Mouse (Mus musculus) stomach, adult 2 months (tissue): Measurements from ENCODE around the gene Guk1. TPM values are rescaled to one million over a fixed set of nuclear protein-coding genes. Genes with fewer than 3 reads are reported as not detected.

Experiments
- polyA plus RNA-seq: library from polyadenylated mRNA; depleted of rRNA; stranded (reverse); fragments of >200 nt; gene quantifications from 2 replicates; pipeline ENCODE4 v1.2.3, GENCODE M21; 2012; rRNA removed

The Guk1 gene
- 75.8 and 85.5 TPM in 2 replicates for polyA plus RNA-seq

DNA sequence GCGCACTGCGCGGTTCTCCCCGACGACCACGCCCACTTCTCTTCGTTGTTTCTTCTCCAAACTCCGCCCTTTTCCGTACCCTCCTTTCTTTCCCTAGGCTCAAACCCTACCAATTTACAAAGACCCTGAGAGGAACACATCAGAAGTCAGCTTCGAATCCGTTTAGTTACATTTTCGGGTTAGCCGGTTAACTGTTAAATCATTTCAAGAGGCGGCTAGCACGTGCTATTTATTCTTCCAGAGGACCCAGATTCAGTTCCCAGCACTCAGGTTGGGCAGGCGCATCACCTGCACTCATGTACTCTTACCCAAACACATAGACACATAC, at the start of gene Guk1:
Gene Guk1 (minus strand): TSS at position 154 of the 328 bp plus-strand sequence.

GRCm38 (mm10) chr11:59228122-59228953, 36.3 kb upstream of the Guk1 start, which contains the start of gene Arf1:
Gene Arf1, minus strand, starts transcription at chr11:59228270.

GRCm38 (mm10) chr11:59208153-59208831, 16.3 kb upstream of the Guk1 start, which contains the start of gene 2310033P09Rik:
Gene 2310033P09Rik, plus strand, starts transcription at chr11:59208321.

GRCm38 (mm10) chr11:59202081-59202995, 10.3 kb upstream of the Guk1 start, which contains the start of gene Mrpl55:
Gene Mrpl55, plus strand, starts transcription at chr11:59202486.

GRCm38 (mm10) chr11:59182864-59183331, 9.1 kb downstream of the Guk1 start, which contains the start of gene Gjc2:
Gene Gjc2, minus strand, starts transcription at chr11:59183213.

DNA sequence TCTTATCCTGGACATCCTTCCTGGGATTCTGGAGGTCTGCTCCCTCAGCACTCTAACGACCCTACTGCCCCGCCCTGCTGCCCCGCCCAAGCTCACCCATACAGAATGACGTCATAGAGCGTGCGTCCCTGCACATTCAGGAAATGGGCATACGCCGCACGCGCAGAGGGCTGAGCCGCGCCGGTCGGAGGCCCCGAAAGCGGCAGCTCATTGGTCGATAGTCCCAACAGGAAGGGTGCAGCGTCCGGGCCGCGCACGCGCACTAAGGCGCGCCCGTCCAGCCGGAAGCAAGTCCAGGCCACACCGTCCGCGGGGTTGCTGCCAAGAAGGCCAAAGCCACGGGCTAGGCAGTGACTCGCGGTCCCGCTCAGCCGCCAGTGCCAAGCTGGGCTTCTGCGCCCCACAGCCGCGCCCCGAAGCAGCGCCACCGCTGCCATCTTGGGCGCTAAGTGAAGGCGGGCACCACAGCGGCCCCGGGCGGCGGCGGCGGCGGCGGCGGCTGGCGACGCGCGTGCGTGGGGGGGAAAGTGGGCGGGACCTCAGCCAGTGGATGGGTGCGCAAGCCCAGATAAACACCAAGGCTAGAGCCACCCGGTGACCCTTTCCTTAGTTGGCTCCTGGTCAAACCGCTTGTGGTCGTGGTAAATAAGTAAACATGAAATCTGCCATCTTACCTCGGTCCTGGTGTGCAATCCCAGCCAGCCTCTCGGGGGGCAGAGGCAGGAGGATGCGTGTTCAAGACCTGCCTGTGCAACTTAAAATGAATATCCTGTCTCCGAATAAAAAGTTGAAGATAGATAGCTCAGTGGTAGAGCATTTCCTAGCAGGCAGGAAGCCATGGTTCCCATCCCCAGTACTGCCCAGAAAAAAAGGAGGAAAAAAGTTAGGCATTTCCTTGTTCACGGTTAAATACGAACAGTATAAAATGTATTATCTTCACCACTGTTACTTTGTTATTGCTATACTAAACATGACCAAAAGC, 28.5 kb downstream of the Guk1 start, which contains the start of gene Iba57:
Gene Iba57 (minus strand): TSS at position 485 of the 982 bp plus-strand sequence.

DNA sequence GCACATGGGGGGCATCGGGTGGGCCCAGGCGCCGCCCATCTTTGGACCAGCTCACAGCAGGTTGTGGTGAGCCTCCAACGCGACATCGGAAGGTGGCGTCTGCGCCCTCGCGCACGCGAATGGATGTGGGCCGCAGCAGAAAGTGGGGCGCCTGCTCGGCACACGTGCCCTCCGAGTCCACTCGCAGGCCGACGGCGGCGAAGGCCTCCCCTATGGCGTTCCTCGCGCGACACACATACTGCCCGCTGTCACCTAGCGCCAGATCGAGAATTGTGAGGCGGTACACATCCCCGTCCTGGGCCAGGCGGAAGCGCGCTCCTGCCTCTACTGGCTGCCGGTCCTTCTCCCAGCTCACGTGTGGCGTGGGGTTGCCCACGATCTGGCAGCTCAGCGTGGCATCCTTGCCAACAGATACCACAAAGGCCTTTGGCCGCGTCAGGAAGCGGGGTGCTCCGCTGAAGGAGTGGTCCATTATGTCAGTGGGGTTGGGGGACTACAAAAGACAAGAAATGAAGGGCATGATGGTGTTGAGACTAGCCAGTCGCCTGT, 56.0 kb downstream of the Guk1 start, which contains the start of gene Obscn:
Gene Obscn (minus strand): TSS at position 499 of the 549 bp plus-strand sequence.

Other genes starting within 250 kb of the Guk1 start
- 1.8 and 3.1 TPM in 2 replicates for gene Hist3h2ba, start 243.3 kb downstream of the Guk1 start, polyA plus RNA-seq
- gene Hist3h2a, start 237.5 kb downstream of the Guk1 start, polyA plus RNA-seq = 7.0 and 8.4 TPM in 2 replicates
- gene Trim17, start 237.5 kb downstream of the Guk1 start, polyA plus RNA-seq = 0.05 and 0.08 TPM in 2 replicates
- gene Trim11, start 214.1 kb downstream of the Guk1 start, polyA plus RNA-seq = 15.6 and 16.0 TPM in 2 replicates
- gene Obscn, start 55.8 kb downstream of the Guk1 start, polyA plus RNA-seq = 2.6 and 4.2 TPM in 2 replicates
- gene Iba57, start 28.5 kb downstream of the Guk1 start, polyA plus RNA-seq = 4.4 and 5.0 TPM in 2 replicates
- gene Gjc2, start 9.0 kb downstream of the Guk1 start, polyA plus RNA-seq = 3.6 and 5.7 TPM in 2 replicates
- gene Mrpl55, start 10.3 kb upstream of the Guk1 start, polyA plus RNA-seq = 28.7 and 42.4 TPM in 2 replicates
- 5.0 and 5.6 TPM in 2 replicates for gene 2310033P09Rik, start 16.1 kb upstream of the Guk1 start, polyA plus RNA-seq
- 308 and 353 TPM in 2 replicates for gene Arf1, start 36.1 kb upstream of the Guk1 start, polyA plus RNA-seq
- 0.20 and 0.40 TPM in 2 replicates for gene Wnt3a, start 98.5 kb upstream of the Guk1 start, polyA plus RNA-seq
- gene Wnt9a, start 114.7 kb upstream of the Guk1 start, polyA plus RNA-seq = 2.9 and 3.8 TPM in 2 replicates
- gene Prss38, start 183.4 kb upstream of the Guk1 start, polyA plus RNA-seq = not detected in 2 replicates